Mouse (Mus musculus) heart, postnatal 0 days (tissue): Measurements from ENCODE around the gene Acad12.
"Not testable (repeated sequence)": the region's sequence is repeated elsewhere in the genome, so short reads cannot be mapped to it uniquely, and the experiment has no call there.

Experiments used
- CTCF ChIP-seq: IDR thresholded peaks from 2 replicates; pipeline ENCODE4 v1.5.1; 2016; ENCODE audit warnings: antibody characterized with exemption, control low read depth, low read depth
- EP300 ChIP-seq: IDR thresholded peaks from 2 replicates; pipeline ENCODE4 v1.6.1; 2016; ENCODE audit warnings: antibody characterized with exemption, low read depth

- TF ChIP-seq CTCF, EP300: not testable (repeated sequence)
These were observed 14.9 kb downstream of the Acad12 start for GRCm38 (mm10) chr5:121603815-121604214.
